Mouse (Mus musculus): ENCODE results near the gene Gm20521. TPM values are rescaled to one million over a fixed set of nuclear protein-coding genes. Genes with fewer than 3 reads are reported as not detected.

Gm20521 gene
- total RNA-seq (2015; ENCODE audit: low replicate concordance) (not detected in 2 replicates), total RNA-seq (2017; ENCODE audit: low replicate concordance) (not detected in 2 replicates)

DNA sequence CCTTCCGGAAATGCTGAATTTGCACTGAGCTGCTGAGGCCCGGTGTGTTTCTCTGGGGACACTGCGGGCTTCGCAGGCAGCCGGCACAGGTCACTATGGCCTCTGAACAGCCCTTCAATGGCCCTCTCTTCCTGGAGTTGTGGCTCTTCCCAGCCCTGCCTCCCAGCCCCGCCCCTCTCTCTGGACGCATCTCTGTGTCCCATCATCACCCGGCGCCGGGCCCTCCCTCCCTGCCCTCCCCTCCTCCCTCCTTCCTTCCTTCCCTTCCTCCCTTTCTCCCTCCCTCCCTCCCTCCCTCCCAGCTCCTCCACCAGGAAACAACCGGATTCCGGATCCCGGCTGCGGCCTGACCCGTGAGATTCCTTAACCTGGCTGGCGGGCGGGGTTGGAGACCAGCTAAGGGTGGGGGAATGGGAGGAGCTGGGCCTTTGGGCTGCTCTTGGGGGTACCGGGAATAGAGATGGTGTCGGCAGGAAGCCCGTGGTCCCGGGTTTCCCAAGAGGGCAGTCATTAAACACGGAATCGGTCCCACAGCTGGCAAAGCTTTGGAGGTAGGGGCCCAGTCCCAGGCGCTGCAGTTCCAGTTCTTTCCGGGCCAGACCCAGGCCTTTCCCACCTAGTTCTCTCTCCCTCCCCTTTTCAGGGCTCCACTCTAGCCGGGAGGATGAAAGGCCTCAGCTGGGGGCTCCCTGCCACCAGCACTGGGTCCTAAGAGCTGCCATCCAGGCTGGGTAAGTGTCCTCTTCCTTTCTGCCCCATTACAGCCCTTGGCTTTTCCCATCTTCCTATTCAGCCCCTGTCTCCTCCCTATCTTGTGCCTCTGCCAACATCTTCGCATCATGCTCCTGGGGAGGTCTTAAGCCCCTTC is at the start of gene Gm20521, which contains the start of gene Bcl2l2:
Gene Gm20521, plus strand, starts transcription at position 288 of the 868 bp plus-strand sequence.
Gene Bcl2l2, plus strand, starts transcription at position 224 of the 868 bp plus-strand sequence.
- ATAC-seq (replicated peaks; ENCODE audit: low FRiP score, poor library complexity, severe bottlenecking): peak; percentile 84

DNA sequence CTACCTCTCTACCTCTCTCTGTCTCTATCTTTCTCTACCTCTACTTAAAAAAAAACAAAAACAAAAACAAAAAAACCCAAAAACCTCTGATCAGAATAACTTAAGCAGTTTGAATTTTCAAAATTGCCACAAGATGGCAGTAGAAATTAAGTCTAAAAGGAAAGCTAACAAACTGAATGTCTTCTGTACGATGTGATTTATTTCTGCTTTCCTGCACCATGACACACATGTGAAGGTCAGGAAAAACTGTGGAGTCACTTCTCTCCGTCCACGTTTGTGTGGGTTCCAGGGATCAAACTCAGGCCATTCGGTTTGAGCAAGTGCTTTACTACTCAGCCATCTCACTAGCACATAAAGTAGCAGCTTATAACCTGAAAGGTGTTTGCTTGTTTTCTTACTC is 39.8 kb upstream of the Gm20521 start:
- ATAC-seq (replicated peaks; ENCODE audit: low FRiP score, poor library complexity, severe bottlenecking): no peak

DNA sequence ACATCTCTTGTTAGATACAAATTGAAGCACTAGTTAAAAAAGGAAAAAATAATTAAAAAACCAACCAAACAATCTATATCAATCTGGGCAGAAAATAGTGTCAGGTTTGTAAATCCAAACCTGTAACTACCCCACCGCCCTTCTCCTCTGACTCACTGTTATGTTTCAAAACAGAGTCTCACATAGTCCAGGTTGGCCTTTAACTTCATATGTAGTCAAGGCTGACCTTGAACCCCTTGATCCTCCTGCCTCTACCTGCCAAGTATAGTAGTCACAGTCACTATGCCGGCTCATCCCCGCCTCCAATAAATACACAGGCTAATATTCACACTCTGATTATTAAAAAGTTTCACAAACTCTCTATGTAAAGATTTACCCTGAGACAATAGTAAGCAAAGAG is 27.5 kb upstream of the Gm20521 start:
- ATAC-seq (replicated peaks; ENCODE audit: low FRiP score, poor library complexity, severe bottlenecking): no peak

DNA sequence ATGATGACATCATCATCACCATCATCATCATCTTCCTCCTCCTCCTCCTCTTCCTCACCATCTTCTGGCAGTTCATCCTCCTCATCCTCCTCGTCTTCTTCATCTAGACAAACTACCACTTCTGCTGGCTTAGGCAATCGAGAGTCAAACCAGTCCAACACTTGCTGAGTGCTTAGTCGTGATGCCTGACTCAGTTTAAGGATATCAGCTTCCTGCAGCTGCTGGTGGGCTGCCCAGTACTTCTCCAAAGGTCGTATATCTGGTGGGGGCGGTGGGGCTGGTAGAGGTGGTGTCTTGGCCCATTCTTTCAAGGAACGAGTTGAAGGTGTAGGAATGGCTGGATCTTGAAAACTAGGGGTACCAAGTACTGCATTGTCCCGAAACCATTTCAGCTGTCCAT is 26.5 kb upstream of the Gm20521 start:
- no peak for ATAC-seq (replicated peaks; ENCODE audit: low FRiP score, poor library complexity, severe bottlenecking)

DNA sequence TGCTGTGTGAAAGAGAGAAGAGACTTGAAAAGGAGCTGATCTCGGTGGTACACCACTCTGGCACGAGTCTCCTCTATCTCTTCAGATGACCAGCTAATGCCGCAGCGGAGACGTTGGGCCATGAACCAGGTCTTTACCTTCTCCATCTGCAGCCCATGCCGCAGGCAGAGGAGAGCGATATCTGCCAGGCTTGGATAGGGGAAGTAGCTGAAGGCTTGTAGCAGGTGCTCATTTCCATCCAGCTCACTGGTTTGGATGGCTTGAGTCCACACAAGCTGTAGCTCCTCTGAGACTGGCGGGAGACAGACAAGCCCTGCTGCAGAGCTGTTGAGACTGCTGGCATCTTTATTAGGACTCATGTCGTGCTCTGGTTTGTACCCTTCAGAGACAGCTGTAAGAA is 25.4 kb upstream of the Gm20521 start:
- no peak for ATAC-seq (replicated peaks; ENCODE audit: low FRiP score, poor library complexity, severe bottlenecking)

DNA sequence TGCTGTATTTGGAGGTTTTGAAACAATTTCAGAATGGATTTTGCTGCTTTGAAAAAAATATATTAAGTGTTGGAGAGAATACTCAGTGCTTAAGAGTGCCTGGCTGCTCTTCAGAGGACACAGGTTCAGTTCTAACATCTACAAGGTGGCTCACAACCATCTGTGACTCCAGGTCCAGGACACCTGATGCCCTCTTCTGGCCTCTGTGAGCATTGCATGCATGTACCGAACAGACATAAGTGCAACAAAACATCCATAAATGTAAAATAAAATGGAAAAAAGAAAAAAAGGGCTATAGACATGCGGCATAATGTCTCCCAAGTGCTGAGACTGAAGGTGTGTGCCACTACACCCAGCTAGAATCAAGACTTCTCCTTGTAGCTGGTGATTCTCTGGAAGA is 22.7 kb upstream of the Gm20521 start:
- no peak for ATAC-seq (replicated peaks; ENCODE audit: low FRiP score, poor library complexity, severe bottlenecking)

DNA sequence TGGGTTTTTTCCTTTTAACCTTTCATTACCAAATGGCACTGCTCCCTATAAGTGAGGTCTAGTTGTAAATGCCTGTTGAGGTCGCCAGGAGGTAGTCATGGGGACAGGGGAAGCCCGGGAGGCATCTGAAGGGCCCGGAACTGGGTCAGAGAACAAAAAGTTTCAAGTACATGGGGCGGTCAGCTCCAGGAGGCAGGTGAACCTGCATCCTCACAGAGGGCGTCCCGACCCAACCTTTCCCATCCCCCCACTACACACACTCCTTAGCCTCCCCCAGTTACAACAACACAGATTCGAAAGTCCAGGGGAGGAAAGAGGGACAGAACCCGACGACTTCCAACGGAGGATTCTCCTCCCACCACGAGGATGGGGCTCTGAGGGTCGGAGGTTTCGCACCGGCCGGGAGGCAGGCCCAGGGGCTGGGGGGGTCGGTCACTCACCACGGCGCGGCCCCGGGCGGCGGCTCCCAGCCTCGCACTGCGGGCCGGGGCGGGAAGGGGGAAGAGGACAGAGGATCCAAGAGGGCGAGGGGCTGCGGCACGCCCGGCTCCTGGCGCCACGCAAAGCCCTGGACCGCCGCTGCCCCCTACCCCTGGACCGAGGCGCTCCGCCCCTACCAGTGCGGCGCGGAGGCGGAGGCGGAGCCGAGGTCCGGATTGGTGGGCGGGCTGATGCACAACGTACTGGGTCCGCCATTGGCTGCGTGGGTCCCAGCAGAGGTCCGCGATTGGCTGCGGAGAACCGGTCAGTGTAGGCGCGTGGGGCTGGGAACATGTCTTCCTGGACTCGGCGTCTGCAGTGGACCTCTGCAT is 19.5 kb upstream of the Gm20521 start:
- ATAC-seq (replicated peaks; ENCODE audit: low FRiP score, poor library complexity, severe bottlenecking): peak; percentile 100

GRCm38 (mm10) chr14:54864313-54865036 is 18.8 kb upstream of the Gm20521 start:
- ATAC-seq (replicated peaks; ENCODE audit: low FRiP score, poor library complexity, severe bottlenecking): no peak; the same call in 1 of the 2 replicates

- no peak for ATAC-seq (replicated peaks; ENCODE audit: low FRiP score, poor library complexity, severe bottlenecking)
These were observed 17.6 kb upstream of the Gm20521 start for GRCm38 (mm10) chr14:54865626-54866025.

GRCm38 (mm10) chr14:54866268-54866667 is 17.0 kb upstream of the Gm20521 start:
- ATAC-seq (replicated peaks; ENCODE audit: low FRiP score, poor library complexity, severe bottlenecking): no peak

DNA sequence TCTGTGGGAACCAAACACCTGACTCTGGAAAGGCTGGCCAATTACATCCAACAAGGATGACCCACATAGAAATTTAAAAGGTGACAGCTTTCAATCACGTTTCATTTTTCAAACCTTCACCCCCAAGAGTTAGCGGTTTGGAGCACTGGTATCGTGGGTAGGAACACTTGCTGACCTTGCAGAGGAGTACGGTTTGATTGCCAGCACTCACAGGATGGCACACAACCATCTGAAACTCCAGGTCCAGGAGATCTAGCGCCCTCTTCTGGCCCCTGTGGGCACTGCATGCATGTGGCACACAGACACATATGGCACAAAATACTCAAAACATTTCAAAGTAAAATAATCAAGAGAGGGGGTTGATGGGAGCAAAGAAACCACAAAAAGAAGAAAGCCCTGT is 16.3 kb upstream of the Gm20521 start:
- no peak for ATAC-seq (replicated peaks; ENCODE audit: low FRiP score, poor library complexity, severe bottlenecking)

DNA sequence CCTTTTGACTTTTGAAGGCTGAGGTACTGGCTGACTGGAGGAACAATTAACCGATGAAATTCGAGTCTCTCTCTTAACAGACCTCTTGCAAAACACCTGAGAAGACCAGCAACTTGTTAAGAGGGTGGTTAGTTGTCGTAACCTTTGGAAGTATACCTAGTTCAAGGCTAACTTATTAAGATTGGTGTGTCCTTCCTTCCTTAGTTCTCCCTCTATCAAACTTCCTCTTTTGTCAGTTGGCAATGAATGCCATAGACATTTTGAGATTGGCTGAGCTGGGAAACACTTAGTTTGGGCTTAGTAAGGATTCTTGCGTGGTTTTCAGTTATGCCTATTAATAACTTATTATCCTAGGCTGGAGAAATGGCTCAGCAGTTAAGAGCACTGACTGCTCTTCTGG is 15.2 kb upstream of the Gm20521 start:
- ATAC-seq (replicated peaks; ENCODE audit: low FRiP score, poor library complexity, severe bottlenecking): no peak

DNA sequence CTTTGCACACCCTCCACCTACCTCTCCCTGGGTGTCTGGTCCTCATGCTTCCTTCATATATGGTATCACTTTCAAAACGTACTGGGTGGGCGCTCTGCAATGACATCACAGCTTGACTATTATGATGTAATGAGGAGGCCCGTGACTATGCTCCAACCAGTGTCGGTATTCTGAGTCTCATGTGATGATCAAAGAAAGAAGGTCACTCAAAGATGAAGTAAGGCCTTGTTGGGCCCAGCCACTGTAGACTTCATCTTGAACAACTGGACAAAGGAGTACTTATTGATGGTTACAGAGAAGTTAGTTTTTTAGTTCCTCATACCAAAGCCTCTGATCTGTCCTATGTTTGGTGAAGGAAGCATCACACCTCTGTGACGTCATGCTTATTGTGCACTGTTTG is 12.4 kb upstream of the Gm20521 start, which contains the start of gene Homez:
Gene Homez, minus strand, starts transcription at position 101 of the 400 bp plus-strand sequence.
- ATAC-seq (replicated peaks; ENCODE audit: low FRiP score, poor library complexity, severe bottlenecking): no peak

DNA sequence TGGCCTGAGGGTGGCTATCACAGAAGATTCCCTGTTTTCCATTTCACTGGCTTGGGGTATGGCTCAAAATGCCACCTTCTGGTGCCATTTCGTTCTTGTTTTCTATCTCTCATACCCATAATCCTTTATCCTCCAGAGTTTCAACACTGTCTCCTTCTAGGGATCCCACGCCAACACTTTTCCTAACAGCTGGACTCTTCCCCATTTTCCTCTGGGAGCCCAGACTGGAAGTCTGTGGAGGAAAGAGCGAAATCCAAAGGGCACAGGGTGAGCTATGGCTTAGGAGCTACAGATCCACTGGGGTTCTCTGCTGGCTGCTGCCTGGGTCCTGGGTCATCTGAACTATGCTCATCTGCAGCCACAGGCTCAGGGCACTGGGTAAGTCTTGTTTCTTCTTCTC is 9.1 kb upstream of the Gm20521 start:
- no peak for ATAC-seq (replicated peaks; ENCODE audit: low FRiP score, poor library complexity, severe bottlenecking)

DNA sequence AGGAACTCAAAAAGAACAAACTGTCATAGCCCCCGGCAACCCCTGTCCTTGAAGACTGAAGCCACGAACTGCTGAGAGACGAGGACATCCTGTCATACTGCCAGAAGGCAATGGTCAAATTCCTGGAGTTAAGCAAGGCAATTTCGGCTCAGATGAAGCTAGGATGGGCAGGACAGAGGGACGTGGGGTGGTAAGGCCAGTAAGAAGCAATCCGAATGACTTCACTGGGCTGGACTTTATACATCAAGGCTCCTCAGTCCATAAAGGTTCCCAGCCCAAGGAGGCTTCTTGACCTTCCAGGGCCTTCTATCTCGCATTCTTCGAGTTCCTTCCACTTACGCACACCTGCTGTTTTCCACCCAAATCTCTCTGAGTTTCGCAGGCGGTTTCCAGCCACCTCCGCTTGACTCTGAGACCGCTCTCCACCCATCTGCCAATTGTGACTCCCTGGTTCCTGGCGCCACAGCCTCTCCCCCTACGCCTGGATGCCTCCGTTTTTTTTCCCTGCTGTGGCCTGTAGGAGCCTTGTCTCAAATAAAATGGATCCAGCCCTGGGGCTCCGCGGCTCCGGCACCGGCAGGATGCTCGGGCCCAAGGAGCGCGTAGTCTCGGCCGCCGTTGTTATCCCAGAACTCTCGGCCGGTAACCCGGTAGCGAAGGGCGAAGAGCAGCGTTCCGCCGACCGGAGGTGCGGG is 7.2 kb upstream of the Gm20521 start:
- no peak for ATAC-seq (replicated peaks; ENCODE audit: low FRiP score, poor library complexity, severe bottlenecking)

GRCm38 (mm10) chr14:54876539-54877047 is 6.6 kb upstream of the Gm20521 start:
- peak; percentile 94 for ATAC-seq (replicated peaks; ENCODE audit: low FRiP score, poor library complexity, severe bottlenecking)

- peak; percentile 65 for ATAC-seq (replicated peaks; ENCODE audit: low FRiP score, poor library complexity, severe bottlenecking)
These were observed 6.1 kb upstream of the Gm20521 start, which contains the start of gene Ppp1r3e for GRCm38 (mm10) chr14:54877048-54877715. Gene Ppp1r3e, minus strand, starts transcription at chr14:54877550.

DNA sequence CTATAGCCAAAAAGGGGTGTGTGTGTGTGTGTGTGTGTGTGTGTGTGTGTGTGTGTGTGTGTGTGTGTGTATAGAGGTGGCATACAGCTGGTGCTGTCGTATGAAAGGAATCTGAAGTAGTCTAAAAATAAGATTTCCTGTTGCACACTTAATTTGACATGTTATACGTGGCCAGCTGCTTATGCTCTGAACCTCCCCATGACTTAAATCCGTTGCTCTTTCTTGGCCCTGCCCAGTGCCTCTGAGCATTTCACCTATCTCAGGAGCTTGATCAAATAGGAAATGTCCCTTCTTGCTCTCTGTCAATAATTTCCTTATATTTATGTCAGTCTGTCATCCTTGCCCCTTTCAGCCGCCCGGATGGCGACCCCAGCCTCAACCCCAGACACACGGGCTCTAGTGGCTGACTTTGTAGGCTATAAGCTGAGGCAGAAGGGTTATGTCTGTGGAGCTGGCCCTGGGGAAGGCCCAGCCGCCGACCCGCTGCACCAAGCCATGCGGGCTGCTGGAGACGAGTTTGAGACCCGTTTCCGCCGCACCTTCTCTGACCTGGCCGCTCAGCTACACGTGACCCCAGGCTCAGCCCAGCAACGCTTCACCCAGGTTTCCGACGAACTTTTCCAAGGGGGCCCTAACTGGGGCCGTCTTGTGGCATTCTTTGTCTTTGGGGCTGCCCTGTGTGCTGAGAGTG is 926 bp downstream of the Gm20521 start:
- no peak for ATAC-seq (replicated peaks; ENCODE audit: low FRiP score, poor library complexity, severe bottlenecking)

Data from erythroid progenitor cell, adult 5-6 weeks (primary cell).